8 mouse cellular contexts compared by ENCODE assay signal in the genomic region with DNA sequence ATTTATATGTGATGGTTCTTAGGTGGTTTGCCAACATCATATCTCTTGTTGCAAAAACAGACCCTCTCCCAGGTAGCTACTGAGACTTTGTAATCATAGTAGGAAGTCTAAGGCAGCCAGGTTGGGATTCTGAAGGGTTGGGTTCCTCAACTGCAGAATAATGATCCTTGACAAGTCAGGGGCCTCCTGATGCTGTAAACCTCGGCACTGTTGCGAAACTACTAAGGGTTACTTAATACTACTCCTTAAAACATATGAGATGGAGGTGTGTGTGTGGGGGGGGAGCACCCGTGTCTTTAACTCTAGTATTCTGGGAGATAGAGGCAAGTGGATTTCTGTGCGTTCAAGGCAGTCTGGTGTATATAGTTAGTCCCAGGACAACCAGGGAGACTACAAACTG. TPM values are rescaled to one million over a fixed set of nuclear protein-coding genes. Genes with fewer than 3 reads are reported as not detected.
DNase-seq lines count a peak whose midpoint lies in the region; ATAC-seq and TF ChIP-seq lines count a peak whose summit lies in the region.
"Had no signal": no experiment of that assay in that cellular context is flagged by ENCODE, and none has a peak within 500 bp of the region (broad histone marks: within the 10 kb centered on the region; RNA-seq: fewer than 3 reads in every experiment).

No protein-coding gene starts in this region.

- DNase-seq in midbrain, embryonic 10.5 days (ENCODE audit: low spot score) = no peak
- no peak for DNase-seq in midbrain, embryonic 11.5 days (ENCODE audit: low spot score, missing footprints)
- DNase-seq in liver, embryonic 14.5 days (ENCODE audit: low read depth in 3 of 3, low spot score in 3 of 3) = no peak
- DNase-seq in stomach, postnatal 0 days (ENCODE audit: low spot score) = no peak
- DNase-seq in ovary, postnatal 14 days (ENCODE audit: low spot score) = no peak
- no peak for DNase-seq in spleen, postnatal 14 days (ENCODE audit: low spot score in 2 of 2)

- no peak for TF ChIP-seq EP300 in liver, embryonic 14.5 days (IDR thresholded peaks at IDR 0.05; ENCODE audit: low read depth)
- no peak for TF ChIP-seq EP300 in stomach, postnatal 0 days (optimal IDR thresholded peaks at IDR 0.05)

- H3K27ac ChIP-seq in midbrain, embryonic 10.5 days (replicated peaks) = no peak overlapping the region
- no peak overlapping the region for H3K27ac ChIP-seq in midbrain, embryonic 11.5 days (ENCODE audit: low read depth, low read length)
- H3K27ac ChIP-seq in liver, embryonic 14.5 days = no peak overlapping the region
- H3K27ac ChIP-seq in stomach, postnatal 0 days (replicated peaks) = no peak overlapping the region
- H3K27ac ChIP-seq: macrophage had no signal

- no peak for TF ChIP-seq CTCF in liver, embryonic 14.5 days (IDR thresholded peaks at IDR 0.05; ENCODE audit: low read depth)
- no peak for TF ChIP-seq CTCF in stomach, postnatal 0 days (IDR thresholded peaks at IDR 0.05; ENCODE audit: low read depth)

- H3K9ac ChIP-seq in midbrain, embryonic 11.5 days (ENCODE audit: low read length) = no peak overlapping the region
- H3K9ac ChIP-seq in liver, embryonic 14.5 days (replicated peaks) = no peak overlapping the region
- H3K9ac ChIP-seq in stomach, postnatal 0 days (ENCODE audit: low read length) = no peak overlapping the region

- H3K4me3 ChIP-seq in midbrain, embryonic 10.5 days = peak overlapping the region; percentile 82
- no peak overlapping the region for H3K4me3 ChIP-seq in midbrain, embryonic 11.5 days (ENCODE audit: low read depth, low read length)
- H3K4me3 ChIP-seq in liver, embryonic 14.5 days (ENCODE audit: insufficient read depth in 1 of 2, low read depth in 2 of 2, low read length in 2 of 2) = no peak overlapping the region; a peak in 1 of 4 replicates
- H3K4me3 ChIP-seq in stomach, postnatal 0 days (ENCODE audit: low read depth, low read length) = peak overlapping the region; percentile 16; the same call in 1 of the 2 replicates

- peaks cover 17% of the 10 kb centered on the region for H3K36me3 ChIP-seq in midbrain, embryonic 10.5 days
- H3K36me3 ChIP-seq in midbrain, embryonic 11.5 days (ENCODE audit: control insufficient read depth, insufficient read depth, low read length) = no peaks in the 10 kb centered on the region
- H3K36me3 ChIP-seq in liver, embryonic 14.5 days (replicated peaks; ENCODE audit: control insufficient read depth, insufficient read depth, low read depth) = no peaks in the 10 kb centered on the region
- no peaks in the 10 kb centered on the region for H3K36me3 ChIP-seq in stomach, postnatal 0 days (ENCODE audit: control insufficient read depth, insufficient read depth, low read length)

- WGBS in midbrain, embryonic 10.5 days = 89% methylated on average over 4 of the region's 4 CpGs
- WGBS in midbrain, embryonic 11.5 days = 89% methylated on average over 4 of the region's 4 CpGs
- 53% methylated on average over 4 of the region's 4 CpGs for WGBS in liver, embryonic 14.5 days (ENCODE audit: insufficient replicate concordance)
- WGBS in stomach, postnatal 0 days = 47% methylated on average over 4 of the region's 4 CpGs

- H3K4me2 ChIP-seq in midbrain, embryonic 11.5 days = no peak overlapping the region
- peak overlapping the region; percentile 96 for H3K4me2 ChIP-seq in liver, embryonic 14.5 days (ENCODE audit: low read depth)
- H3K4me2 ChIP-seq in stomach, postnatal 0 days (replicated peaks; ENCODE audit: low read depth) = peak overlapping the region; percentile 76

- H3K27me3 ChIP-seq in midbrain, embryonic 10.5 days (ENCODE audit: low read depth, poor library complexity, severe bottlenecking) = no peaks in the 10 kb centered on the region
- H3K27me3 ChIP-seq in midbrain, embryonic 11.5 days (ENCODE audit: control insufficient read depth, insufficient read depth, low read length) = no peaks in the 10 kb centered on the region
- no peaks in the 10 kb centered on the region for H3K27me3 ChIP-seq in liver, embryonic 14.5 days (ENCODE audit: control insufficient read depth, insufficient read depth, low read length)
- no peaks in the 10 kb centered on the region for H3K27me3 ChIP-seq in stomach, postnatal 0 days (ENCODE audit: control insufficient read depth, insufficient read depth, low read length)

- H3K9me3 ChIP-seq in midbrain, embryonic 10.5 days (replicated peaks) = no peaks in the 10 kb centered on the region
- H3K9me3 ChIP-seq in midbrain, embryonic 11.5 days (ENCODE audit: control insufficient read depth, low read length) = no peaks in the 10 kb centered on the region
- no peaks in the 10 kb centered on the region for H3K9me3 ChIP-seq in liver, embryonic 14.5 days (ENCODE audit: control insufficient read depth, low read length)
- no peaks in the 10 kb centered on the region for H3K9me3 ChIP-seq in stomach, postnatal 0 days (ENCODE audit: control insufficient read depth, low read length)

- peaks cover 27% of the 10 kb centered on the region for H3K4me1 ChIP-seq in midbrain, embryonic 10.5 days
- peaks cover 12% of the 10 kb centered on the region for H3K4me1 ChIP-seq in midbrain, embryonic 11.5 days (ENCODE audit: control insufficient read depth, insufficient read depth, low read length)
- peaks cover 5 to 8% of the 10 kb centered on the region in 2 experiments; a peak in 3 of 4 replicates for H3K4me1 ChIP-seq in liver, embryonic 14.5 days (replicated peaks; ENCODE audit: control insufficient read depth in 2 of 2, insufficient read depth in 2 of 2, low read length in 1 of 2)
- H3K4me1 ChIP-seq in stomach, postnatal 0 days (replicated peaks; ENCODE audit: control insufficient read depth, insufficient read depth) = peaks cover 3% of the 10 kb centered on the region; the same call in 1 of the 2 replicates

- ATAC-seq in midbrain, embryonic 11.5 days (ENCODE audit: low FRiP score) = no peak
- peak; percentile 29 for ATAC-seq in granulocyte monocyte progenitor cell, adult 5-6 weeks (replicated peaks; ENCODE audit: poor library complexity, severe bottlenecking)
- no peak for ATAC-seq in liver, embryonic 14.5 days (ENCODE audit: insufficient read depth)
- ATAC-seq in stomach, postnatal 0 days (ENCODE audit: low FRiP score, low TSS enrichment) = no peak

RNA-seq across cellular contexts. Expression of a gene that starts 1.6 kb away (rescaled TPM):
- 12.8 and 14.1 TPM in 2 replicates for polyA plus RNA-seq in midbrain, embryonic 10.5 days (2016; fragmentation: Nextera tagmentation; extraction: Ambion mirVana)
- polyA plus RNA-seq in midbrain, embryonic 11.5 days (2014; fragmentation: Nextera tagmentation; extraction: Ambion mirVana) = 14.5 and 15.0 TPM in 2 replicates
- 6.4 and 7.8 TPM in 2 replicates for total RNA-seq in granulocyte monocyte progenitor cell, adult 5-6 weeks (2014; fragmentation: Nextera tagmentation)
- 8.9 and 13.7 TPM in 2 replicates for total RNA-seq in granulocyte monocyte progenitor cell, adult 5-6 weeks (2017)
- 1.7 and 2.0 TPM in 2 replicates for polyA plus RNA-seq in liver, embryonic 14.5 days (2012; rRNA removed)
- polyA plus RNA-seq in liver, embryonic 14.5 days (2014; fragmentation: Nextera tagmentation; extraction: Ambion mirVana) = 3.6 TPM in 2 replicates
- 15.9 TPM in 2 replicates for polyA plus RNA-seq in stomach, postnatal 0 days (2015; fragmentation: Nextera tagmentation; extraction: Ambion mirVana)

Comparison
In these comparisons a context has a peak if more than half of its experiments do, and no peak if none do; other contexts are left out.
1. H3K4me3 ChIP-seq: peak in midbrain, embryonic 10.5 days (single experiment) and stomach, postnatal 0 days (single experiment); none in midbrain, embryonic 11.5 days (single experiment) and liver, embryonic 14.5 days (0 of 2).